Mouse (Mus musculus) hindbrain, embryonic 10.5 days (tissue): ENCODE data around the gene E2f3. TPM values are rescaled to one million over a fixed set of nuclear protein-coding genes. Genes with fewer than 3 reads are reported as not detected.
A peak's percentile ranks its signal among the peaks of the same experiment; 100 is the strongest.

Source experiments
- DNase-seq: peaks from one replicate; pipeline ENCODE4 v3.0.0-alpha.2; 2017; ENCODE audit warnings: low spot score
- H3K27ac ChIP-seq: fragments of 300-500 bp; sonication (generic); 2 replicates; pipeline ENCODE4 v1.5.1; 2016; ENCODE audit warnings: mild to moderate bottlenecking, moderate library complexity
- H3K27me3 ChIP-seq: fragments of 300-500 bp; sonication (generic); 2 replicates; pipeline ENCODE4 v1.6.1; 2016; ENCODE audit warnings: mild to moderate bottlenecking; ENCODE audit not compliant: poor library complexity, insufficient read depth, severe bottlenecking
- H3K36me3 ChIP-seq: fragments of 300-500 bp; sonication (generic); 2 replicates; pipeline ENCODE4 v1.6.1; 2016; ENCODE audit warnings: mild to moderate bottlenecking, moderate library complexity
- H3K4me1 ChIP-seq: fragments of 300-500 bp; sonication (generic); replicated peaks from 2 replicates; pipeline ENCODE4 v1.6.1; 2016; ENCODE audit warnings: mild to moderate bottlenecking
- H3K4me3 ChIP-seq: fragments of 300-500 bp; sonication (generic); 2 replicates; pipeline ENCODE4 v1.5.1; 2016; ENCODE audit warnings: mild to moderate bottlenecking, moderate library complexity
- H3K9me3 ChIP-seq: fragments of 300-500 bp; sonication (generic); 2 replicates; pipeline ENCODE4 v1.6.1; 2016; ENCODE audit warnings: mild to moderate bottlenecking, moderate library complexity
- WGBS: fragments of 180-500 bp; shearing (Covaris S2); methylation state at CpG from one replicate; pipeline ENCODE4 v1.1.7; 2016; 5-methylcytosine and 5-hydroxymethylcytosine counted together
- polyA plus RNA-seq: library from polyadenylated mRNA; unstranded; fragments of >200 nt; fragmentation: Nextera tagmentation; extraction: Ambion mirVana; gene quantifications from 2 replicates; pipeline ENCODE4 v1.2.1, GENCODE M21; 2016

E2f3 gene
- polyA plus RNA-seq, 1 experiment from 2014 or later: 15.6 TPM

DNA sequence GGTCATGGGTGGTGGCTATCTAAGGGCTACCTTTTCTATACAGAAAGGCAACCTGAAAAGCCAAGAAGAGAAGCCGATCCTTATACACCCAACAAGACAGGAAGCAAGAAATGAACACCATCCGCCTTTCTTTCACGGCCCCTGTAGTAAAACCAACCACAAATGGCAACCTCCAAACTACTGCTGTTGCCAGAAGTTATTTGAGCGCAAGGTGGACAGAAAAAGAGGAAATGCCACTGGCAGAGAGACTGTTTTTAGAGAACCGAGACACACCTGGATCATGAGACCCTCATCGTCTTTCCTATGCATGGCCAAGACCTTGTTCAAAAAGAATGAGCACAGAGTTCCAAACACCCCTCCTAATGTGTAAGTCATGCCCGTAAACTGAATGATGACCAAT lies 15.5 kb downstream of the E2f3 start:
- H3K36me3 ChIP-seq: peaks cover 81% of the 10 kb centered on the region
- H3K4me3 ChIP-seq: no peak overlapping the region
- H3K27me3 ChIP-seq: no peaks in the 10 kb centered on the region
- WGBS: 97% methylated on average over 7 of the region's 7 CpGs
- no peaks in the 10 kb centered on the region for H3K9me3 ChIP-seq
- no peak overlapping the region for H3K27ac ChIP-seq
- no peaks in the 10 kb centered on the region for H3K4me1 ChIP-seq
- no peak for DNase-seq

DNA sequence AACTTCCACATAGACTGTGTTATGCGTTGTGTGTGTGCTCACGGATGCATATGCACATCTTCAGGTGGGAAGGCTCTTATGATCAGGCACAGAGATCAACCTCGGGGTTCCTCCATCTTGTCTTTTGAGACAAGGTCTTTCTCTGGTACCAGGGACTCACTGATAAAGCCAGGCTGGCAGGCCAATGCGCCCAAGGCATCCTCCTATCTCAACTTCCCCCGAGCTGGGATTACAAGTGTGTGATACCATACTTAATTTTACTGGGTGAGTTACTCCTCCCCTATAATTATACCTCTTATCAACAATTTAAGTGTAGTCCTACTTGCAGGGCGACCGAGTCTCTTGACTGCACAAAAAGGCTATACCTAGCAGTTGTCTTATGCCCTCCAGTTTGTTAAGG lies 17.2 kb downstream of the E2f3 start:
- peaks cover 83% of the 10 kb centered on the region for H3K36me3 ChIP-seq

GRCm38 (mm10) chr13:29967367-29967766 lies 18.5 kb downstream of the E2f3 start:
- Histone ChIP-seq H3K4me1 (no peaks in the 10 kb centered on the region), H3K27me3 (no peaks in the 10 kb centered on the region), H3K36me3 (peaks cover 84% of the 10 kb centered on the region), H3K4me3 (no peak overlapping the region), H3K27ac (no peak overlapping the region), H3K9me3 (no peaks in the 10 kb centered on the region)
- 93% methylated on average over 5 of the region's 5 CpGs for WGBS
- DNase-seq: no peak

More for the DNA sequence above, 17.2 kb downstream of the E2f3 start:
- no peaks in the 10 kb centered on the region for H3K4me1 ChIP-seq
- DNase-seq: no peak
- 94% methylated on average over 7 of the region's 7 CpGs for WGBS
- H3K27me3 ChIP-seq: no peaks in the 10 kb centered on the region
- H3K9me3 ChIP-seq: no peaks in the 10 kb centered on the region
- no peak overlapping the region for H3K4me3 ChIP-seq
- H3K27ac ChIP-seq: no peak overlapping the region

DNA sequence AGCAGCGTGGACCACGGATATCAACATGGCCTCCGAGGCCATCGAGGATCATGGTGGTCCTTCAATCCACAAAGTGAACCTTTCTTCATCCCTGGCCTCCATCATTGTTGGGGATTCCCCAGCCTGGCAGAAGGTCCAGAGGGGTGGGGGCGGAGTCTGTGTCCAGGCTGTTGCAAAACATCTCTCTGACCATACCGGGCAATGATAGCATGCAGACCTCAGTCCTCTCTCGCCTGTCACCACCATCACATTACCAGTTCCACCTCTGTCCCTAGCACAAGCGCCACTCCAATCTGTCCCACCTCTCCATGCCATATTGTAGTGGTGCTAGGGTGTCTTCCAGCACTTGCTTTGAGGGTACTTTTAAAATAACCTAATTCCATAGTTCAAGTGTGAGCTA lies 18.9 kb downstream of the E2f3 start:
- no peak for DNase-seq
- H3K36me3 ChIP-seq: peaks cover 83% of the 10 kb centered on the region
- H3K9me3 ChIP-seq: no peaks in the 10 kb centered on the region
- no peak overlapping the region for H3K27ac ChIP-seq
- WGBS: 97% methylated on average over 8 of the region's 8 CpGs
- no peak overlapping the region for H3K4me3 ChIP-seq
- no peaks in the 10 kb centered on the region for H3K4me1 ChIP-seq
- no peaks in the 10 kb centered on the region for H3K27me3 ChIP-seq

- Histone ChIP-seq H3K27me3 (no peaks in the 10 kb centered on the region), H3K9me3 (no peaks in the 10 kb centered on the region), H3K27ac (no peak overlapping the region), H3K4me3 (no peak overlapping the region), H3K36me3 (peaks cover 89% of the 10 kb centered on the region), H3K4me1 (no peaks in the 10 kb centered on the region)
- DNase-seq: no peak
- WGBS: 95% methylated on average over 6 of the region's 6 CpGs
Measured at GRCm38 (mm10) chr13:29964087-29964486, 21.8 kb downstream of the E2f3 start.

- H3K4me3 ChIP-seq: no peak overlapping the region
- peaks cover 96% of the 10 kb centered on the region for H3K36me3 ChIP-seq
- no peak for DNase-seq
- no peak overlapping the region for H3K27ac ChIP-seq
- H3K9me3 ChIP-seq: 0 out of 2 replicates have a peak, but pooled peaks cover 4% of the 10 kb centered on the region
- H3K4me1 ChIP-seq: no peaks in the 10 kb centered on the region
- H3K27me3 ChIP-seq: no peaks in the 10 kb centered on the region
- 92% methylated on average over 6 of the region's 6 CpGs for WGBS
Measured at GRCm38 (mm10) chr13:29960416-29960815, 25.4 kb downstream of the E2f3 start.

DNA sequence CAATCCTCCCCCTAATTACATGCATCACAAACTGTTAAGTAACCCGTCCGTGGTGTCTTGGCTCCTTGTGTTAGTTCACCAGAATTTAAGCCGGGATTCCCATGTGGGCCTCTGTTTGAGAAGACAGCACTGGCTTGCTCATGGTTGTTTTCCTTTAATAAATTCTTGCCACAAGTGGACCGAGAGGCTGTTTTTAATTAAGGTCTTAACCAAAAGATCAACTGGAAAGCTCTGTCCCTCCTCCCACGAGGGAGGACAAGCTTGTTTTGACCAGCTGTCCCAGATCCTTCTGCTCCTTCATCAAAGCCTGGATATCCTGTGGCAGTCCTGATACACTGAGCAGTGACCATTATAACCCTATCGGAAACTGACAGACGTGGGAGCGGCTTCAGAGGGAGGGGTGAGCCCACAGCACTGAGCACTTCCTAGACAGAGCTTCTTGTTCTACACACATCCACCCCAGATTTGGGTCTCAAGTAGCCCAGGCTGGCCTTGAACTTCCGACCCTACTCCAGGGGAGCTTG lies 28.1 kb downstream of the E2f3 start:
- Histone ChIP-seq H3K27ac (no peak overlapping the region), H3K36me3 (peaks cover 94% of the 10 kb centered on the region), H3K27me3 (no peaks in the 10 kb centered on the region), H3K9me3 (0 out of 2 replicates have a peak, but pooled peaks cover 4% of the 10 kb centered on the region), H3K4me1 (no peaks in the 10 kb centered on the region), H3K4me3 (no peak overlapping the region)
- peak; percentile 14 for DNase-seq
- WGBS: 68% methylated on average over 9 of the region's 9 CpGs

- H3K27me3 ChIP-seq: no peaks in the 10 kb centered on the region
- peaks cover 95% of the 10 kb centered on the region for H3K36me3 ChIP-seq
- WGBS: 94% methylated on average over 12 of the region's 12 CpGs
- no peak overlapping the region for H3K27ac ChIP-seq
- no peaks in the 10 kb centered on the region for H3K4me1 ChIP-seq
- no peak overlapping the region for H3K4me3 ChIP-seq
- 0 out of 2 replicates have a peak, but pooled peaks cover 4% of the 10 kb centered on the region for H3K9me3 ChIP-seq
- DNase-seq: no peak
Measured at GRCm38 (mm10) chr13:29956821-29957421, 28.9 kb downstream of the E2f3 start.

DNA sequence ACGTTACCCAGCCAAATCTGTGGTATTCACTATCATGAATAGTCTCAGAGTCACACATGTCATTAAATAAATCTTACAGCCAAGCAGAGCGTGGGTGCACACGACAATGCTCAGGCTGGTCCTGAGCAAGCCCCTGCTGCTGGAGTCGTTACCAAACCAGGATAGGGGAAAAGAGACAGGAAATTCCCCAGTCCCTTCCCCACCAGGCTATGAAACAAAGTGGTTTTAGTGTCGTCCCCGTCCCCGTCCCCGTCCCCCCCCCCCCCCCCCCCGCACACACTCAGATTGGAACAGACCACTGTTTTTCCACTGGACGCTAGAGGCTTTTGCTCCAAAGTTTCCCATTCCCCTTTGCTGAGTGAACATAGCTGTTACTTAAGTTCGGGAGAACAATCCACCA lies 30.6 kb downstream of the E2f3 start:
- Histone ChIP-seq H3K27me3 (no peaks in the 10 kb centered on the region), H3K4me3 (no peak overlapping the region), H3K36me3 (peaks cover 95% of the 10 kb centered on the region), H3K27ac (no peak overlapping the region), H3K4me1 (no peaks in the 10 kb centered on the region), H3K9me3 (0 out of 2 replicates have a peak, but pooled peaks cover 4% of the 10 kb centered on the region)
- 83% methylated on average over 11 of the region's 11 CpGs for WGBS
- DNase-seq: no peak

DNA sequence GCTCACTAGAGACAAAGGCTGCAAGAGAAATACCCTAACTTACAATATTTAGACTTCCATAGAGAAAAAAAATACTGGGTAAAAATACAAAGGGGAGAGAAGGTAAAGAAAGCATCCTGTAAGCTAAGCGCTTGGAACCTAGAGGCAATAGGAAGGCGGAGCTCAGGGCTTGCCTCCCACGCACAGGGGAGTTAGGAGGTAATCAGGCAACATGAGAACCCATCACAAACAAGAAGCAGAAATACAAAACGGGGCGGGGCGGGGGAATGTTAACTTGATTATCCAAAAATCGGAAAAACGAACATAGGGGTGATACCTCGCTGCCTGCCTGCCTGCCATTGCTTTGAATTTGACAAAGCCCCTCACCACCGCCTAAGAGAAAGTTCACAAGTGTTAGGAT lies 31.1 kb downstream of the E2f3 start:
- H3K27me3 ChIP-seq: no peaks in the 10 kb centered on the region
- DNase-seq: no peak
- H3K4me1 ChIP-seq: no peaks in the 10 kb centered on the region
- H3K36me3 ChIP-seq: peaks cover 95% of the 10 kb centered on the region
- WGBS: 96% methylated on average over 10 of the region's 10 CpGs
- H3K4me3 ChIP-seq: no peak overlapping the region
- H3K27ac ChIP-seq: no peak overlapping the region
- 0 out of 2 replicates have a peak, but pooled peaks cover 4% of the 10 kb centered on the region for H3K9me3 ChIP-seq

- 97% methylated on average over 4 of the region's 4 CpGs for WGBS
- H3K4me3 ChIP-seq: no peak overlapping the region
Measured at GRCm38 (mm10) chr13:29953417-29954045, 32.3 kb downstream of the E2f3 start.

GRCm38 (mm10) chr13:29946045-29946444 lies 39.8 kb downstream of the E2f3 start:
- 93% methylated on average over 8 of the region's 8 CpGs for WGBS
- Histone ChIP-seq H3K36me3 (peaks cover 60% of the 10 kb centered on the region), H3K9me3 (no peaks in the 10 kb centered on the region), H3K27me3 (no peaks in the 10 kb centered on the region), H3K4me3 (no peak overlapping the region), H3K27ac (no peak overlapping the region), H3K4me1 (0 out of 2 replicates have a peak, but pooled peaks cover 7% of the 10 kb centered on the region)
- DNase-seq: no peak

More at GRCm38 (mm10) chr13:29953417-29954045, 32.3 kb downstream of the E2f3 start:
- Histone ChIP-seq H3K27me3 (no peaks in the 10 kb centered on the region), H3K27ac (no peak overlapping the region), H3K4me1 (no peaks in the 10 kb centered on the region), H3K9me3 (0 out of 2 replicates have a peak, but pooled peaks cover 4% of the 10 kb centered on the region), H3K36me3 (peaks cover 89% of the 10 kb centered on the region)
- DNase-seq: no peak

DNA sequence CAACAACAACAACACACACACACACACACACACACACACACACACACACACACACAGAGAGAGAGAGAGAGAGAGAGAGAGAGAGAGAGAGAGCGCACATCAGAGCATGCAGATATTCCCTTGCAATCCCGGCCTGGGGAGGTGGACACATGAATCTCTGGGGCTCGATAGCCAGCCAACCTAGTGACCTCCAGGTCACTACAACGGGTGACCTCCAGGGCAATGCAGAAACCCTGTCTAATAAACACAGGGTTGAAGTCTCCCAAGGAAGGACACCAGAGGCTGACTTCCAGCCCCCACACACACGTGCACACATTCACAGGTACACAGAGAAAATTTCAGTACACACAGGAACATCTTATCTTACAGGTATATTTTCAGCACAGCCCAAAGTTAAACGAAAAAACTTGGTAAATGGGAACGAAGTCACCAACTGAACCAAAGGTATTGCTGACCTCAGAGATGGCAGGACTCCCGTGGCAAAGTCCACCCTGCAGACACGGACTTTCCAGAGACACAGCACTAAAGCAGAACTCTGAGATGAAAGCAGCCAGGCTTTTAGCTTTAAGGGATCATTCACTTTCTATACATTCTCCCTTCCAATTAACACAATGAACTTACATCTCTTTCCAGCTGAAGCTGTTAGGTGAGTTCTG lies 40.8 kb downstream of the E2f3 start:
- Histone ChIP-seq H3K27me3 (no peaks in the 10 kb centered on the region), H3K27ac (no peak overlapping the region), H3K9me3 (no peaks in the 10 kb centered on the region), H3K4me3 (no peak overlapping the region), H3K4me1 (0 out of 2 replicates have a peak, but pooled peaks cover 7% of the 10 kb centered on the region), H3K36me3 (peaks cover 60% of the 10 kb centered on the region)
- 72% methylated on average over 9 of the region's 9 CpGs for WGBS
- DNase-seq: no peak
